In the genomic region with DNA sequence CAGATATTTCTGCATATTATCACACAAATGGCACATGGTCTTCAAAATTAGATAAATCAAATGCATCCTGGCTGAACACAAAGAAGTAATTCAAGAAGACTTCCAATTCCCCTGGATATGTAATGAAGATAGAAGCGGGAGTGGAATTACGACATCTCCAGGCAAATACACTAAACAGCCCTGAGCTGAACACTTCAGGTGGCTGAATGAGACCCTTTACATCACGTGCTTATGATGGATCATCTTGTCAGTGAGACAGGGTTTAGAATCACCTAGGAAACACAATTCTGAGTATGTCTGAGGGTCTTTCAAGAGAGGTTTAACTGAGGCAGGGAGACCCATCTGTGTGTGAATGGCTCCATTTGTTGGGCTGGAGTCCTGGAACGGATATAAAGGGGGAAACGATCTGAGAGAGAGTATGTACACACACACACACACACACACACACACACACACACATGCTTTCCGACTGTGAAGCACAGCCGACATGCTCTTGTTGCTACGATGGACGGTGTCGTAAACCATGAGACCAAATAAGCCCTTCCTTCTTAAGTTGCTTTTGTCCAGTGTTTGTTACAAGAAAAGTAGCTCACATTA, we compare ENCODE assay signal across 17 mouse cellular contexts.
"Had no signal": no experiment of that assay in that cellular context is flagged by ENCODE, and none has a peak within 500 bp of the region (broad histone marks: within the 10 kb centered on the region; RNA-seq: fewer than 3 reads in every experiment).

No protein-coding gene starts in this region.

- H3K9me3 ChIP-seq: limb, embryonic 10.5 days; limb, embryonic 13.5 days; liver, embryonic 12.5 days; liver, embryonic 15.5 days; lung, embryonic 15.5 days; megakaryocyte, embryonic 14.5 days; midbrain, embryonic 10.5 days; midbrain, embryonic 15.5 days had no signal

- H3K4me3 ChIP-seq: limb, embryonic 10.5 days; limb, embryonic 13.5 days; liver, embryonic 12.5 days; liver, embryonic 15.5 days; lung, embryonic 15.5 days; megakaryocyte, embryonic 14.5 days; midbrain, embryonic 10.5 days; midbrain, embryonic 15.5 days had no signal

- ATAC-seq: liver, embryonic 12.5 days; midbrain, embryonic 15.5 days had no signal

- H3K4me1 ChIP-seq: limb, embryonic 13.5 days; liver, embryonic 12.5 days; liver, embryonic 15.5 days; lung, embryonic 15.5 days; megakaryocyte, embryonic 14.5 days had no signal

- H3K27me3 ChIP-seq: limb, embryonic 13.5 days; liver, embryonic 12.5 days; liver, embryonic 15.5 days; lung, embryonic 15.5 days; midbrain, embryonic 15.5 days had no signal

- H3K36me3 ChIP-seq: limb, embryonic 10.5 days; limb, embryonic 13.5 days; liver, embryonic 12.5 days; liver, embryonic 15.5 days; lung, embryonic 15.5 days; midbrain, embryonic 10.5 days; midbrain, embryonic 15.5 days had no signal

- H3K27ac ChIP-seq: limb, embryonic 10.5 days; limb, embryonic 13.5 days; liver, embryonic 12.5 days; liver, embryonic 15.5 days; lung, embryonic 15.5 days; midbrain, embryonic 10.5 days; midbrain, embryonic 15.5 days had no signal

- DNase-seq: kidney, adult 11 months; kidney, adult 8-10 months; kidney, postnatal 14 days; liver; lung, adult 18-20 months; lung, postnatal 10 days; lung, postnatal 36 days; thymus, adult 18-20 months; thymus, postnatal 36 days had no signal

- H3K9ac ChIP-seq: limb, embryonic 13.5 days; liver, embryonic 12.5 days; liver, embryonic 15.5 days; lung, embryonic 15.5 days; midbrain, embryonic 15.5 days had no signal

- H3K4me2 ChIP-seq: limb, embryonic 13.5 days; liver, embryonic 12.5 days; liver, embryonic 15.5 days; lung, embryonic 15.5 days; midbrain, embryonic 15.5 days had no signal
